Mouse (Mus musculus) layer of hippocampus, postnatal 10 days (tissue): ENCODE measurements around the gene Rab19. TPM values are rescaled to one million over a fixed set of nuclear protein-coding genes. Genes with fewer than 3 reads are reported as not detected.
"Not testable (repeated sequence)": the region's sequence is repeated elsewhere in the genome, so short reads cannot be mapped to it uniquely, and the experiment has no call there.

Experiments used
- DNase-seq, 2 experiments: peaks; one replicate each; pipeline ENCODE4 v3.0.0; 2021; ENCODE audit warnings: low spot score in 2 of 2
- total RNA-seq, 2 experiments: library from RNA; stranded (reverse); gene quantifications; 2 replicates each; pipeline ENCODE4 v1.2.3; 2021

Gene Rab19
- total RNA-seq, 2 experiments from 2014 or later = not detected

DNA sequence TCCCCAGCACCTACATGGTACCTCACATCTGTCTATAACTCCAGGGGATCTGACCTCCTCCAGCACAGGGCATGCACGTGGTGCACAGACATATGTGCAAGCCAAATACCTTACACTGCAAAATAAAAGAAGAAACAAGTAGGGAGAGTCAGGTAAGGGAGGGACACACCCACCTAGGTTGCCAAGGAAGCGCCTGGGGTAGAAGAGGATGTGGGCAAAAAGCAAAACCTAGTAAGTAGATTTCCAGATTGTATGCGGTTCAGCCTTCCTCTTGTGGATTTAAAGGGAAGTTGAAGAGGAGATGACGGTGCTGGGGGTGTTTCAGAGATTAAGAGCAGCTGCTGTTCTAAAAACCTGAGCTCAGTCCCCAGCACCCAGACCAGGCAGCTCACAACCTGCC is 1.8 kb upstream of the Rab19 start:
- DNase-seq = no peak

GRCm38 (mm10) chr6:39379749-39380148 is 1.2 kb upstream of the Rab19 start:
- DNase-seq = no peak

GRCm38 (mm10) chr6:39380276-39380675 is 699 bp upstream of the Rab19 start:
- no peak for DNase-seq

DNA sequence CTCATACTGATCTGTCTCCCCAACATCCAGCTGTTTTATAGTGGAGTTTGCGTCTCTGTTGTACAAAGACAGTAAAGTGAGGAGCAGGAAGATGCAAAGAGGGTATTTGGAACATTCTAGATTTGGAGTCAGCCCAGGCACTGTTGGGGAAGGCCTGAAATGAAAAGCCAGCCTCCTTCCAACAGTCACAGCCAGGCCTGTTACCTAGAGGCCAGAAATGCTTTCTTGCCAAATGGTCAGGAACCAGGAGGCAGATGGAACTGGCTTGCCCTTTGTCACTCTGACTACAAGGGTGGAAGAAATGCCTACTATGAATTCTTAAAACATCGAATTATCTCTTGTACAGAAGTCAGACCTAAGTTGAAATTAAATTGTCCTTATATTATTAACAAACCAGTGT is 9.0 kb downstream of the Rab19 start:
- no peak for DNase-seq

- DNase-seq = no peak
Observed at GRCm38 (mm10) chr6:39395471-39395870, 14.5 kb downstream of the Rab19 start.

DNA sequence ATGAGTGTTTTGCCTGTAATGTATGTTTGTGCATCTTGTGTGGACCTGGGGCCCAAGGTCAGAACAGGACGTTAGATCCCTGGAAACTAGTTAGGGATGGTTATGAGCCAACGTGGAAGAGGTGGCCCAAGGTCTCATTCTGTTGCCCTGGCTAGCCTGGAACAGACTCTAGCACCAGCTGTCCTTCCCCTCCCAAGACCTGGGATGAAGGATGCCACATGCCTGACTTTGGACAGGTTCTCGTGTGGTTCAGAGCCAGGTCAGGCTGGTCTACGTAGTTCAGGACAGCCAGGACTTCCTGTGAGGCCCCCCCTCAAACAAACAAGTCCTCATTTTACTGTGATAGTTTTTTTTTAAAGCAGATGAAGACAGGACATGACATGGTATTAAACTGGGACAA is 14.9 kb downstream of the Rab19 start:
- DNase-seq = no peak

DNA sequence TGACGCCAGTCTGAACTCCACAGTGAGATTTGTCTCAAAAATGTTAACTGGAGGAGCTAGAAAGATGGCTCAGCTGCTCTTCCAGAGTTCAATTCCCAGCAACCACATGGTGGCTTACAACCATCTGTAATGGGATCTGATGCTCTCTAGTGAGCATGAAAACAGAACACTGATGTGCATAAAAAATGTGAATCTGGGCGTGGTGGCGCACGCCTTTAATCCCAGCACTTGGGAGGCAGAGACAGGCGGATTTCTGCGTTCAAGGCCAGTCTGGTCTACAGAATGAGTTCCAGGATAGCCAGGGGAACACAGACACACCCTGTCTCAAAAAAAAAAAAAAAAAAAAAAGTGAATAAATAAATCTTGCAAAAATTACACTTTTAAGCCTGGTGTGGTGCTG is 16.1 kb downstream of the Rab19 start:
- DNase-seq = no peak

GRCm38 (mm10) chr6:39398342-39398741 is 17.4 kb downstream of the Rab19 start:
- no peak for DNase-seq

DNA sequence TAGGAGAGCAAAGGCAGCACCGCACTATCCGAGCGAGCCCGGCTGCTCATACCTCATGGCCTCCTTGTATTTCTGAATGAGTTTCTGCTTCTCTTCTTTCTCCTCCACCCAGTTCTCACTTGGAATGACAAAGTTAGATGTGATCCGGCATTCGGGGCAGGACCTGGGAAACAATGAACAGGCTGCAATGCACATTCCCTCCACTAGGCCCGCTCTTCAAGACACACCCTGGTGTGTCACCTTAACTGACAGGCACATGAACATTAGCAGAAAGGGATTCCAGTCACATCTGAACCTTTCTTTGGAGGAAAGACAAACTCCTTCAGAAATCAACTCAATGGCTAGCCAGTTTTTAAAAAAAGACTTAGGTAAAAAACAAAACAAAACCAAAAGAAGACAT is 19.4 kb downstream of the Rab19 start:
- DNase-seq = no peak

GRCm38 (mm10) chr6:39403136-39403535 is 22.2 kb downstream of the Rab19 start:
- DNase-seq = no peak

DNA sequence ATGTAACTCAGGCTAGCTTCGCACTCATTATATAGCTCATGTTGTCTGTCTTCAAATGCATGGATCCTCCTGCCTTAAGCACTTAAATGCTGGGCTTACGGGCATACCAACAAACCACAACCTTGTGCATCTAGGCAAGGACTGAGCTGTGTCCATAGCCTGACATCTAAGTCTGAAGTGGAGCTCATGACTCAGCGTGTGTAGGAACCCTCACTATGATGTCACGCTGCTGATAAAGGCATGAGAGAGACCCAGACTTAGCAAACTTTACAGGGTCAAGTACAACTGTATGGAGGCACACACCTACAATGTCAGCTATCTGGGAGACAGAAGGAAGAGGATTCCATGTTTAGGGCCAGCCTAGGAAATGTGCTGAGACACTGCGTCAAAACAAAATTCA is 25.5 kb downstream of the Rab19 start:
- no peak for DNase-seq

DNA sequence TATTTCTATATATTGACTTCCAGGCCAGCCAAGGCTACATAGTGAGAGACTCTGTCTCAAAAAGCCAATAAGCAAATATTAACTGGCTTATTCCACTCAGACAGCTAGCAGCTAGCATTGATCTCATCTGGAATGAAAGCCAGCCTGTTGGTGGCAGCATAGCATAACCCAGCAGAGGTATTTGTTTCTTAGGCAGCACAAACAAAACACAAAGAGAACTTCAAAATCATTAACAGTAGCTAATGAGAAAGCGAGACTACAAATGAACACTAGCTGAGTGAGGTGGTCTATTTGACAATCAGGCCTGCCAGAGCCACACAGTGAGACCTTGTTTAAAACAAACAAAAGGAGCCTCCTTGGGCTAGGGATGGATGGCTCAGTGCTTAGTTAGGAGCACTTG is 33.1 kb downstream of the Rab19 start:
- DNase-seq = peak in 1 of 2 experiments; percentile 33

DNA sequence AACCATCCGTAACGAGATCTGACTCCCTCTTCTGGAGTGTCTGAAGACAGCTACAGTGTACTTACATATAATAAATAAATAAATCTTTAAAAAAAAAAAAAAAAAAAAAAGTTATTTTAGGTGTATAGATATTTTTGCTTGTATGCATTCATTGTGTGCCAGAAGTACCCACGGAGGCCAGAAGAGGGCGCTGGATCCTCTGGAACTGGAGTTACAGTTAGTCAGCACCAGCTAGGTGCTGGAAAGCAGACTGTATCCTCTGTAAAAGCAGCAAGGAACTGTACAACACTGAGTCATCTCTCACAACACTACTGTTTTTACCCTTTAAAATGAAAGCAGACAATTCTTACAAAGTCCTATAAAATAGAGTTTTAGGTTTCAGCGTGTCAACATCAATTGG is 34.8 kb downstream of the Rab19 start:
- peak; percentile 73 to 78 for DNase-seq

GRCm38 (mm10) chr6:39416654-39417053 is 35.7 kb downstream of the Rab19 start:
- not testable (repeated sequence) for DNase-seq

DNA sequence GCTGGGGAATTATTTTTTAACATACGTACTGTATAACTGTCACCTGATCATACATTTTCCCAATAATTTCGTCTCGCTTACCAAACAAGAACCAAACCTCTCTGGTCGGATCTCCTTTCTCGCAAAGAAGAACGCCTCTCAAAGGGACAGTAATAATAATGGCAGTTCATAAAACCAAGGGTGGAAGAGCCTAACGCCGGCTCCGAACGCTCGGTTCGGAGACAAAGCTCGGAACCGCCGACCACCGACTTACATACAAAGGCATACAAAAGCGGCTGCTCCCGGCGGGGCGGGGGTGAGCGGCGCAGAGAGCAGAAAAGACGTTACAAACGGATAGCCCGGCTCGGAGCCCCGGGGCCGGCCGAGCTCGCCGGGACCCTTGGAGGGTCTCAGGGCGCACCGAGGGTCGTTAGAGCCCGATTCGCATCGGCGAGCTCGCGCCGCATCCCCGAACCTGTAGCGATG is 38.4 kb downstream of the Rab19 start:
- DNase-seq = no peak

DNA sequence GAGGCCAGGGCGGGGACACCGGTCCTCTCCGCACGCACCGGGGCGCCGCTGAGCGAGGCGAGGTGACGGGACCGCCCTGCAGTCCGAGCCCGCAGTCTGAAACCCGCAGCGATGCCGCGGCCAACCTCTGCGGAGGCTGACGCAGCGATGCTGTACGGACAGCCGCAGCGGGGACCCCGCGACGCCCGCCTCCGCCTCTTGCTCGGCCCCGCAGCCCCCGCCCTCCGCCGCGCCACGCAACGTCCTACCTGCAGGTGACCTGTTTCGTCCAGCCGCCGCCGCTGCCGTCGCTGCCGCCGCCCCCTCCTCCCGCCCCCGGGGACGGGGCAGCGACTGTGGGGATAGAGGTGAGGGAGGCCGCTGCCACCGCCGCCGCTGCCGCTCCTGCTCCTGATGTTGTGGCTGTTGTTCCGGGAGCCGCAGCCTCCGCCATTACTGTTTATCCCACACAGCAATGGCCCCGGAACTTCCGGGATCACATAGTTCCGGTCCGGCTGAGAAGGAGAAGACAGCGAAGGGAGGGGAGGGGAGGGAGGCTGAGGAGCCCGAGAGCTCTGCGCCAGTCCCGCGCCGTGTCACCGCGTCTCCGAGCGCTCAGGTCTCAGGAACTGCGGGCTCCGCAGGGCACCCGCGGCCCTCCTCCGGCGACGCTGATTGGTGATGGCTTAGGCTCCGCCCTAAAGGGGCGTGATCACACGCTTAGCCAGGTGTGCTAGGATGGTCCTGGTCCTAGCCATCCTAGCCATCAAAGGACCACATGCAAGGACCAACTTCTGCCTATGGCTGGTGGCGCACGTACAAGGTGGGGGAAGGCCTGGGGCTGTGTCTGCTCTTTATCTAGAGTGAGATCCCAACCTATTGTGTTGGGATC is 39.1 kb downstream of the Rab19 start, which contains the start of gene Mkrn1:
Mkrn1 (minus strand) TSS at position 612 of the 871 bp plus-strand sequence.
- peak; percentile 74 to 82 for DNase-seq

- DNase-seq = no peak
Observed at GRCm38 (mm10) chr6:39420867-39421266, 39.9 kb downstream of the Rab19 start.

DNA sequence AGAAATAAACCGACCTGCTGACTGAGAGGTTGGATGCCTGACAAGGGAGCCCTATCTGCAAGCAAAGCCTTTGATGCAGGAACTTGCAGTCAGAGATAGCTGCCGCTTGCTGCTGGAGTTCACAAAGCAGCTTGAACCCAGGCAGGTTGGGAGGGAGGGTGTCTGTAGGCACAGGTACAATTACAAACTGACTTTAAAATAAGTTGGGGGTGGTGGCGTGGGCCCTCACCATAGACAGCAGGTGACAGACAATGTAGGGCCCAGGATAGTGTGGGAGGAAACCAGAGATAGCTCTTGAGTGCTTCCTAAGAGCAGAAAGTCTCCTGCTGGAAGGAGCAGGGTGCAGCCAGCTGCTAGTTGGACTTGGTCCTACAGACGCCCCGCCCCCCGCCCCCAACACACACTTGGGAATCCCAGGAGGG is 42.2 kb downstream of the Rab19 start:
- DNase-seq = no peak

DNA sequence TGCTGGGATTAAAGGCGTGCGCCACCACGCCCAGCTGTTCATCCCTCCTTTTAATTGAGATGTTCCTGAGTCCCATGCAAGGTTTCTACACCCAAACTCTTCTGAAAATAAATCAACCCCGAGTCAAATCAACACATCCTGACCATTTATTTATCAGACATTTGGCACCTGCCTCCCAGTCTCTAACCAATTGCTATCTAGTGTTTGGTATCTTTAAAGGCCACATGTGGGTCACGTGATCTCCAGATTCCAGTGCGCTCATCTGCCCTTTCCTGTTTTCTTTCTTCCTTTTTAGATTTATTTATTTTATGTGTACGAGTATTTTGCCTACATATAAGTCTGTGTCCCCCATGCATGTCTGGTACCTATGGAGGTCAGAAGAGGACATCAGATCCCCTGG is 42.7 kb downstream of the Rab19 start:
- DNase-seq = no peak

- DNase-seq = no peak
Observed at GRCm38 (mm10) chr6:39425181-39425580, 44.2 kb downstream of the Rab19 start.

- DNase-seq = no peak
Observed at GRCm38 (mm10) chr6:39426725-39427124, 45.8 kb downstream of the Rab19 start.

DNA sequence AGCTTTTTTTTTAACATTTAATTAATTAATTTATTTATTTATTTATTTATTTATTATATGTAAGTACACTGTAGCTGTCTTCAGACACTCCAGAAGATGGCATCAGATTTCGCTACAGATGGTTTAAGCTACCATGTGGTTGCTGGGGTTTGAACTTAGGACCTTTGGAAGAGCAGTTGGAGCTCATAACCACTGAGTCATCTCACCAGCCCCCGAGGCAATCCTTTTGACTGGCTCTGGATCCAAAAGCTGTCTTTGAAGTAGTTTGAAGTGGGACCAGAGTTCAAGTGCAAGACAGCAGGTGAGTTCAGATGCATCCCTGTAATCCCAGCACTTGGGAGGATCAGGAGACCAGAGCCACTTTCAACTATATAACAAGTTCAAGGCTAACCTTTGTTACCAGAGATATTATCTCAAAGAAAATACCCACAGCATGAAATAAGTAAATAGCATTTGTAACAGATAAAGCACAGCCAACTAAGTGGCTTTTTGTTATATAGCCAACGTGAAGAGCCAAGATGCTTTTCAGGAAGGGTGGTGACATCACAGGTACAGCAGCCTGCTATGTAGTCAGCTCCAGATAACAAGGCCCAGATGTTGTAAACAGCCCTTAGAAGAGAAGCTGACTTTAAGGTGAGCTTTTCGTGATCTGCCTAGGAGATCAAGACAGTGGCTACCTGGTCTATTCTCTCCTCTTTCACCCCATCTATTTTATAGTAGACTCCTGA is 46.5 kb downstream of the Rab19 start:
- DNase-seq = no peak
